Mouse (Mus musculus): ENCODE measurements around the gene Gm26992. TPM values are rescaled to one million over a fixed set of nuclear protein-coding genes. Genes with fewer than 3 reads are reported as not detected.

The Gm26992 gene
- total RNA-seq, 2 experiments from 2014 or later: not detected

Other genes with a start within 250 kb of the Gm26992 start
- gene Nap1l2, start 235.4 kb upstream of the Gm26992 start, total RNA-seq (2021): not detected
- not detected for gene Cdx4, start 100.6 kb upstream of the Gm26992 start, total RNA-seq (2021)
- gene Chic1, start 65.5 kb upstream of the Gm26992 start, total RNA-seq (2021): under 1 TPM; 0.57 to 0.86 TPM
- gene Tsx, start 7.5 kb upstream of the Gm26992 start, total RNA-seq (2021): not detected
- gene Zcchc13, start 208.6 kb downstream of the Gm26992 start, total RNA-seq (2021): not detected